Mouse (Mus musculus) kidney, adult 2 months (tissue): ENCODE data around the gene Qpct.

Source experiments
- CTCF ChIP-seq: fragments of 200-500 bp; conservative IDR thresholded peaks from 2 replicates; pipeline ENCODE4 v1.5.1; 2011; ENCODE audit warnings: low read depth, mild to moderate bottlenecking, control low read depth, low read length, moderate library complexity, mixed read lengths; ENCODE audit not compliant: insufficient read depth, insufficient read length
- POLR2A ChIP-seq: fragments of 200-500 bp; IDR thresholded peaks from one replicate; pipeline ENCODE4 v1.6.1; 2011; ENCODE audit warnings: low read depth, low read length, control low read depth

DNA sequence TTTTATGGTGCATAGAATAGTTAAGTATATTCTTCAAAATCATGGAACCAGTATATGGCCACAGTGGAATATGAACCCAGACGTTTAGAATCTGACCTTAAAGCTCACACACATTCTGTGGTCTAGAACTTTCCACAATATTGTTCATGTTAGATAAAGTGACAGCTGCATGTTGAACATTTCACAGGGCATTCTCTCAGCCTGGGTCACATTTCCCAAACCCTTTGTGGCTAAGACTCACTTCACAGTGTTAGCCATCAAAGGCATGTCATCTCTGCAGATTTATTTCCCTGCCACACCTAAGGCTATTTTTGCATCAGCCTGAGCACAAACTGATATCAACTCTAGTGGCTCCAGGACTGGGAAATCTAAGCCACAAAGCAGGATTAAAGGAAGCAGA is 40.0 kb downstream of the Qpct start:
- TF ChIP-seq CTCF (no peak), POLR2A (no peak)
